Mouse (Mus musculus) Patski (cell line): Measurements from ENCODE around the gene Gm14781. TPM values are rescaled to one million over a fixed set of nuclear protein-coding genes. Genes with fewer than 3 reads are reported as not detected.
"Not testable (repeated sequence)": the region's sequence is repeated elsewhere in the genome, so short reads cannot be mapped to it uniquely, and the experiment has no call there.

Source experiments
- ATAC-seq: fragments of 100-300 bp; one replicate; pipeline ENCODE4 v1.8.0; 2021
- CTCF ChIA-PET: fragments of 350-600 bp; sonication (Branson Sonifier 250); formaldehyde crosslinking; loops from one replicate; lab custom pipeline; 2022; ENCODE audit warnings: inconsistent platforms; lab: Charles Lee
- POLR2A ChIA-PET: fragments of 350-600 bp; sonication (Branson Sonifier 250); formaldehyde crosslinking; loops from one replicate; lab custom pipeline; 2022; ENCODE audit warnings: antibody characterized with exemption, inconsistent platforms; lab: Charles Lee
- DNase-seq: peaks from one replicate; pipeline ENCODE4 v3.0.0-alpha.2; 2011; ENCODE audit warnings: low read depth, low spot score
- H3K27me3 ChIP-seq: fragments of 371-371 bp; one replicate; pipeline ENCODE4 v1.5.1; 2021
- in situ Hi-C: fragments of 300-500 bp; cut with MboI; formaldehyde crosslinking; loops from 3 replicates; pipeline ENCODE4 v1.11.1; 2018; ENCODE audit warnings: low pct_unique_long_range_greater_than_20kb, mixed read lengths
- polyA plus RNA-seq: library from polyadenylated mRNA; unstranded; gene quantifications from one replicate; pipeline ENCODE4 v1.2.3, GENCODE M21; 2021

The Gm14781 gene
- not detected for polyA plus RNA-seq

DNA sequence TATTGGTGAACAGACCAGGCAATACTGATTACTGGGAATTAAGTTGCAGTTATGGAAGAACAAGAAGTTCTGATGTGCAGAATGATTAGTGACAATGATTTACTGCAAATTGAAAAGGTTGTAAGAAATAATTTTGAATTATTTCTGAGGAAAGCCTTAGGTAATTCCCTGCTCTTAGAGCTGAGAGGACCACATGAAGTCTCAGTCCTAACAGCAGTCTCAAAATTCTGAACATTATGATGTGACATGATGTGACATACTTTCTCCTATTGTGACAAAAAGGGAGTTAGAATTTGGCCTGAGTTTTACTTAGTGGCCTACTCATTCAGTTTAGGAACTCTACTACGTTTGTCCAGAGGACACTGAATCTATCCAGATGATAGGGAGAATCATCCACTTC is at the start of gene Gm14781:
Gene Gm14781 (plus strand): TSS at position 301 of the 400 bp plus-strand sequence.
- ATAC-seq, CTCF ChIA-PET, DNase-seq, in situ Hi-C loops, H3K27me3 ChIP-seq, POLR2A ChIA-PET: not testable (repeated sequence)

DNA sequence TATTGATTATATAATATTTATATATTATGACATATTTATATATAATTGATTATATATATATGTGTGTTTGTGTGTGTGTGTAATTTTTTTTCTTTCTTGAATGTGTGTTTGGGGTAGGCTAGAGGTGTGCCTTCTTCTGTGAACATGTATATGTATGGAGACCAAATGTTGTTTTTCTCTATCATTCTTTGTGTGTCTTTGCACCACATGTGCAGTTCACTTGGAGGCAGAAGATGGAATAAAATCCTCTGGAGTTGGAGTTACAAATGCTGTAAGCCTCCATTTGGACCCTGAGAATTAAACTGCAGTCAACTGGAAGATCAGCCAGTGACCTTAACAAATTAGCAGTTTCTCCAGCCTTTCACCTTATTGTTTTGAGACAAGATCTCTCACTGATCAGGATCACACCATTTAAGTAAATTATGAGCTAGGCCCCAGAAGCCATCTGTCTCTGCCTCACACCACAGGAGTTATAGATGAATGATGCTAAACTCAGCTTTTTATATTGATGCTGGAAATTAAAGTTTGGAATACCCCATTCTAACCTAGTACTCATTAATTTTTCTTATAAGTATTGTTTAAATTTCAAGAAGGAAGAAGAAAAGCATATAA is 23.1 kb downstream of the Gm14781 start:
- CTCF ChIA-PET, POLR2A ChIA-PET, in situ Hi-C loops, DNase-seq, H3K27me3 ChIP-seq, ATAC-seq: not testable (repeated sequence)

Other genes with a start within 250 kb of the Gm14781 start
- gene Gm5072, start 239.7 kb upstream of the Gm14781 start, polyA plus RNA-seq: not detected
- not detected for gene Gm8914, start 152.1 kb upstream of the Gm14781 start, polyA plus RNA-seq
- gene 1700084M14Rik, start 56.3 kb upstream of the Gm14781 start, polyA plus RNA-seq: not detected
- not detected for gene Mageb5, start 150.8 kb downstream of the Gm14781 start, polyA plus RNA-seq